Mouse (Mus musculus) forebrain, embryonic 14.5 days (tissue): Measurements from ENCODE around the gene Frmd4a. TPM values are rescaled to one million over a fixed set of nuclear protein-coding genes. Genes with fewer than 3 reads are reported as not detected.

Experiments used
- ATAC-seq: fragments of 200-750 bp; cut with Nextera tagmentation; 2 replicates; pipeline ENCODE4 v1.8.0; 2017; ENCODE audit warnings: mild to moderate bottlenecking, moderate library complexity
- DNase-seq: peaks from one replicate; pipeline ENCODE4 v3.0.0-alpha.2; 2015; ENCODE audit warnings: low spot score
- H3K27ac ChIP-seq: fragments of 300-500 bp; sonication (generic); 2 replicates; pipeline ENCODE4 v1.5.1; 2014; ENCODE audit warnings: low read depth, mild to moderate bottlenecking, control low read depth, low read length, moderate library complexity
- H3K27me3 ChIP-seq: fragments of 300-500 bp; sonication (generic); replicated peaks from 2 replicates; pipeline ENCODE4 v1.6.1; 2014; ENCODE audit warnings: low read length, control low read depth, mixed read lengths; ENCODE audit not compliant: control insufficient read depth, insufficient read depth
- H3K36me3 ChIP-seq: fragments of 300-500 bp; sonication (generic); 2 replicates; pipeline ENCODE4 v1.6.1; 2014; ENCODE audit warnings: low read length, control low read depth; ENCODE audit not compliant: control insufficient read depth, insufficient read depth
- H3K4me1 ChIP-seq: fragments of 300-500 bp; sonication (generic); 2 replicates; pipeline ENCODE4 v1.6.1; 2014; ENCODE audit warnings: antibody characterized with exemption, low read length, control low read depth; ENCODE audit not compliant: control insufficient read depth, insufficient read depth
- H3K4me2 ChIP-seq: fragments of 300-500 bp; sonication (generic); 2 replicates; pipeline ENCODE4 v1.6.1; 2014; ENCODE audit warnings: mild to moderate bottlenecking, control low read depth, low read length
- H3K4me3 ChIP-seq: fragments of 300-500 bp; sonication (generic); 2 replicates; pipeline ENCODE4 v1.5.1; 2014; ENCODE audit warnings: low read depth, low read length, control low read depth
- H3K9ac ChIP-seq: fragments of 300-500 bp; sonication (generic); 2 replicates; pipeline ENCODE4 v1.6.1; 2014; ENCODE audit warnings: mild to moderate bottlenecking, low read length, control low read depth, moderate library complexity
- H3K9me3 ChIP-seq: fragments of 300-500 bp; sonication (generic); replicated peaks from 2 replicates; pipeline ENCODE4 v1.6.1; 2016; ENCODE audit warnings: low read length, control low read depth, mixed read lengths; ENCODE audit not compliant: control insufficient read depth
- WGBS: fragments of 180-500 bp; shearing (Covaris S2); extraction: QIAGEN DNeasy Blood & Tissue Kit; methylation state at CpG from one replicate; pipeline ENCODE4 v1.1.7; 2014; 5-methylcytosine and 5-hydroxymethylcytosine counted together
- polyA plus RNA-seq: library from polyadenylated mRNA; unstranded; fragments of >200 nt; fragmentation: Nextera tagmentation; extraction: Ambion mirVana; gene quantifications from 2 replicates; pipeline ENCODE4 v1.2.1, GENCODE M21; 2014

Gene Frmd4a
- 36.9 and 51.7 TPM in 2 replicates for polyA plus RNA-seq

GRCm38 (mm10) chr2:4017528-4018288 lies at the start of gene Frmd4a:
Gene Frmd4a (plus strand): TSS chr2:4017717.
- H3K27me3 ChIP-seq, result no peaks in the 10 kb centered on the region
- H3K4me1 ChIP-seq, result no peaks in the 10 kb centered on the region
- H3K36me3 ChIP-seq, result no peaks in the 10 kb centered on the region
- H3K9me3 ChIP-seq, result no peaks in the 10 kb centered on the region
- peak within 1 kb of the TSS; percentile 40; the same call in 1 of the 2 replicates for H3K9ac ChIP-seq
- no peak within 1 kb of the TSS; the same call in 1 of the 2 replicates for H3K27ac ChIP-seq
- ATAC-seq (peak; percentile 57; the same call in 1 of the 2 replicates), DNase-seq (peak; percentile 27)
- H3K4me3 ChIP-seq, result peak within 1 kb of the TSS; percentile 12
- 62% methylated on average over 8 of the region's 8 CpGs for WGBS
- H3K4me2 ChIP-seq, result peak within 1 kb of the TSS; percentile 34

GRCm38 (mm10) chr2:3988876-3989275 lies 28.6 kb upstream of the Frmd4a start:
- WGBS, result 88% methylated on average over 7 of the region's 7 CpGs
- DNase-seq, result no peak
- H3K4me2 ChIP-seq, result no peak overlapping the region
- H3K27ac ChIP-seq, result no peak overlapping the region
- no peaks in the 10 kb centered on the region for H3K36me3 ChIP-seq
- H3K4me1 ChIP-seq, result no peaks in the 10 kb centered on the region
- H3K4me3 ChIP-seq, result no peak overlapping the region
- H3K27me3 ChIP-seq, result no peaks in the 10 kb centered on the region
- no peak for ATAC-seq
- H3K9me3 ChIP-seq, result no peaks in the 10 kb centered on the region
- H3K9ac ChIP-seq, result no peak overlapping the region

DNA sequence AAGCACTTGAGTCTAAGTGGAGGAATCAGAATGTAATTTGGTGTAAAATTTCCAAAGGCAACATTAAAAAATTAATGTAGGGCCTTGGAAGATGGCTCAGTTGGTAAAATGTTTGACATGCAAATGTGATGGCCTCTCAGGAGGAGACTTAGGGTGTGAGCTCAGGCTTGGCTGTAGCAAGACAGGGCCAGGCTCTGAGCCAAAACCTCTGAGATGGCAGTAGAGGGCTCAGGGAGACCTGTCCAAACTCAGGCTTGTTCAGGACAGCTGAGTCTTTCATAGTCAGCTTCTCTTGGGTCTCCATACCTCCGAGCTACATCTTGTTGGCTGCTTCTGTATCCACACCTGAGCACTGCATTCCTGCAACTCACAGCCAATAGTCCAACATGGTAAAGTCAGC lies 27.1 kb upstream of the Frmd4a start:
- no peak overlapping the region for H3K27ac ChIP-seq
- H3K4me1 ChIP-seq, result no peaks in the 10 kb centered on the region
- H3K36me3 ChIP-seq, result no peaks in the 10 kb centered on the region
- no peaks in the 10 kb centered on the region for H3K27me3 ChIP-seq
- H3K9ac ChIP-seq, result no peak overlapping the region
- H3K9me3 ChIP-seq, result no peaks in the 10 kb centered on the region
- DNase-seq, result no peak
- 89% methylated on average over 1 of the region's 1 CpGs for WGBS
- no peak overlapping the region for H3K4me2 ChIP-seq
- H3K4me3 ChIP-seq, result no peak overlapping the region
- no peak for ATAC-seq

GRCm38 (mm10) chr2:4018431-4018876 lies 937 bp downstream of the Frmd4a start:
- Histone ChIP-seq H3K4me3 (peak overlapping the region; percentile 12), H3K9ac (peak overlapping the region; percentile 40; the same call in 1 of the 2 replicates), H3K27ac (no peak overlapping the region), H3K4me2 (peak overlapping the region; percentile 34), H3K36me3 (no peaks in the 10 kb centered on the region), H3K4me1 (no peaks in the 10 kb centered on the region), H3K9me3 (no peaks in the 10 kb centered on the region), H3K27me3 (no peaks in the 10 kb centered on the region)
- 53% methylated on average over 11 of the region's 11 CpGs for WGBS
- peak; percentile 31 for DNase-seq
- ATAC-seq, result peak; percentile 57; the same call in 1 of the 2 replicates

DNA sequence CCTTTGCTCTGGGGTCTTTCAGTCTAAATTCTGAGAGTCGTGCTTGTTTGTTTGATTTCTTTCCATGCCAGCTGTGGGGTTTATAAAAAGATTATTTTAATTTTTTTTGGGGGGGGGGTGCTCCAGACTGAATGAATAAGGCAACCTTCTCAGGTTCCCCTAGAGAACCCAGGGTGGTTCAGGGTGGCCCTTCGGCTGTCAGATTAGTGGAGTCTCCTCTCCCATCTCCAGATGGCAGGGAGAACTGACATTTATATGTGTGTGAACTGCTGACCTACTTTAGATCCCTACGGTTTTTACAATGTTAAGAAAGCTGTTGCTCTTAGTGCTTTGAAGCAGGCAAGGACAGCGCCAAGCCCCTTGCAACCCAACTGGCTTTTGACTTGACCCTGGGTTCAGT lies 1.4 kb downstream of the Frmd4a start:
- peak overlapping the region; percentile 34 for H3K4me2 ChIP-seq
- no peaks in the 10 kb centered on the region for H3K27me3 ChIP-seq
- ATAC-seq, result no peak
- H3K27ac ChIP-seq, result no peak overlapping the region
- no peaks in the 10 kb centered on the region for H3K4me1 ChIP-seq
- no peaks in the 10 kb centered on the region for H3K36me3 ChIP-seq
- H3K9me3 ChIP-seq, result no peaks in the 10 kb centered on the region
- no peak overlapping the region for H3K4me3 ChIP-seq
- WGBS, result 81% methylated on average over 4 of the region's 4 CpGs
- H3K9ac ChIP-seq, result no peak overlapping the region
- DNase-seq, result no peak

DNA sequence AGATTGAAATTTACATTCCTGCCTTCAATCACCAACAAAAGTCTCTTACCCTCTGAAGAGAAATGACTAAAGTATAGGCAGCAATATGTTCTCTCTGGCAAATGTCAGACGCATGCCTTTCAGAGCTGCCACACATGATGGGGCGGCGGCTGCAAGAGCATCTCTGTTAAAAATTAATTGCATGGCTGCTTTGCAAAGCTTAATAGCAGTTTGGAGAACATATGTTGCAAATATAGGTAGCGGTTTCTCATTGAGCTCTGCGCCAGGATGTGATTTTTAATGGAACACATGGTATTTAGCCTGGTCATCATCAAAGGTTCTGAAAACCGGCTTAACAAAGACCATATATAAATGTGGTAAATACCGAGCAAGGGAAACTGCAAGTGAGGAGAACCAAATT lies 7.4 kb downstream of the Frmd4a start:
- Histone ChIP-seq H3K4me2 (no peak overlapping the region), H3K27me3 (no peaks in the 10 kb centered on the region), H3K4me1 (no peaks in the 10 kb centered on the region), H3K4me3 (no peak overlapping the region), H3K9ac (no peak overlapping the region), H3K27ac (peak overlapping the region; percentile 22; the same call in 1 of the 2 replicates), H3K36me3 (no peaks in the 10 kb centered on the region), H3K9me3 (no peaks in the 10 kb centered on the region)
- 72% methylated on average over 7 of the region's 7 CpGs for WGBS
- DNase-seq (peak; percentile 74), ATAC-seq (peak; percentile 69)

- WGBS, result 67% methylated on average over 4 of the region's 4 CpGs
- no peak for ATAC-seq
- DNase-seq, result no peak
Observed at GRCm38 (mm10) chr2:4029031-4029747, 11.7 kb downstream of the Frmd4a start.

GRCm38 (mm10) chr2:4036153-4036589 lies 18.7 kb downstream of the Frmd4a start:
- no peak overlapping the region for H3K4me2 ChIP-seq
- no peaks in the 10 kb centered on the region for H3K27me3 ChIP-seq
- no peaks in the 10 kb centered on the region for H3K9me3 ChIP-seq
- WGBS, result 65% methylated on average over 4 of the region's 4 CpGs
- H3K36me3 ChIP-seq, result no peaks in the 10 kb centered on the region
- no peak for DNase-seq
- peak overlapping the region; percentile 29; the same call in 1 of the 2 replicates for H3K27ac ChIP-seq
- no peak overlapping the region for H3K4me3 ChIP-seq
- 0 out of 2 replicates have a peak, but pooled peaks cover 5% of the 10 kb centered on the region for H3K4me1 ChIP-seq
- ATAC-seq, result peak; percentile 23; the same call in 1 of the 2 replicates
- no peak overlapping the region for H3K9ac ChIP-seq

More at GRCm38 (mm10) chr2:4029031-4029747, 11.7 kb downstream of the Frmd4a start:
- Histone ChIP-seq H3K9me3 (no peaks in the 10 kb centered on the region), H3K27me3 (no peaks in the 10 kb centered on the region), H3K4me2 (no peak overlapping the region), H3K9ac (no peak overlapping the region), H3K4me3 (no peak overlapping the region), H3K27ac (no peak overlapping the region), H3K36me3 (no peaks in the 10 kb centered on the region), H3K4me1 (no peaks in the 10 kb centered on the region)
